Mouse (Mus musculus) left cerebral cortex, postnatal 36 days (tissue): Measurements from ENCODE around the gene Vipr2. TPM values are rescaled to one million over a fixed set of nuclear protein-coding genes. Genes with fewer than 3 reads are reported as not detected.

Source experiments
- DNase-seq, 2 experiments: peaks; one replicate each; pipeline ENCODE4 v3.0.0; 2021 to 2022; ENCODE audit warnings: low spot score in 2 of 2, mixed read lengths in 1 of 2
- intact Hi-C: fragments of 180-260 bp; cut with DNase I; formaldehyde crosslinking; loops from one replicate; pipeline ENCODE4 v1.15.1; 2025
- microRNA-seq: library from miRNA; unstranded; fragments of <30 nt; microRNA quantifications from one replicate; pipeline ENCODE4 v1.2.0, GENCODE M21; 2022
- total RNA-seq, 2 experiments: library from RNA; stranded (reverse); gene quantifications; 2 replicates each; pipeline ENCODE4 v1.2.3; 2021

The Vipr2 gene
- total RNA-seq, 2 experiments from 2014 or later, result 0.86 to 1.7 TPM

- no peak for DNase-seq
- intact Hi-C loops, result no loop called here
Measured at GRCm38 (mm10) chr12:116145246-116145645, 67.7 kb downstream of the Vipr2 start.

GRCm38 (mm10) chr12:116145686-116146085 is 68.2 kb downstream of the Vipr2 start:
- intact Hi-C loops, result no loop called here
- no peak for DNase-seq

GRCm38 (mm10) chr12:116146996-116147634 is 69.6 kb downstream of the Vipr2 start:
- intact Hi-C loops, result no loop called here
- no peak for DNase-seq

- DNase-seq, result no peak
- intact Hi-C loops, result no loop called here
Measured at GRCm38 (mm10) chr12:116152866-116153428, 75.4 kb downstream of the Vipr2 start.

- intact Hi-C loops, result no loop called here
- no peak for DNase-seq
Measured at GRCm38 (mm10) chr12:116156792-116157532, 79.4 kb downstream of the Vipr2 start.

- intact Hi-C loops, result no loop called here
- DNase-seq, result no peak
Measured at GRCm38 (mm10) chr12:116159223-116159622, 81.7 kb downstream of the Vipr2 start.

- DNase-seq, result no peak
- intact Hi-C loops, result no loop called here
Measured at GRCm38 (mm10) chr12:116159695-116160094, 82.2 kb downstream of the Vipr2 start.

- intact Hi-C loops, result no loop called here
Measured at GRCm38 (mm10) chr12:116165368-116165767, 87.8 kb downstream of the Vipr2 start.

GRCm38 (mm10) chr12:116169666-116170065 is 92.1 kb downstream of the Vipr2 start:
- no peak for DNase-seq
- intact Hi-C loops, result no loop called here

More at GRCm38 (mm10) chr12:116165368-116165767, 87.8 kb downstream of the Vipr2 start:
- DNase-seq, result no peak

GRCm38 (mm10) chr12:116176930-116177329 is 99.4 kb downstream of the Vipr2 start:
- DNase-seq, result no peak
- intact Hi-C loops, result no loop called here

GRCm38 (mm10) chr12:116181436-116182050 is 104.0 kb downstream of the Vipr2 start:
- no peak for DNase-seq
- intact Hi-C loops, result no loop called here

GRCm38 (mm10) chr12:116182376-116182775 is 104.8 kb downstream of the Vipr2 start:
- no peak for DNase-seq
- intact Hi-C loops, result no loop called here

- no peak for DNase-seq
- intact Hi-C loops, result no loop called here
Measured at GRCm38 (mm10) chr12:116183212-116183935, 105.8 kb downstream of the Vipr2 start.

GRCm38 (mm10) chr12:116193952-116194351 is 116.4 kb downstream of the Vipr2 start:
- intact Hi-C loops, result no loop called here
- no peak for DNase-seq

GRCm38 (mm10) chr12:116194641-116195040 is 117.1 kb downstream of the Vipr2 start:
- DNase-seq, result no peak

More at GRCm38 (mm10) chr12:116194641-116195040, 117.1 kb downstream of the Vipr2 start:
- intact Hi-C loops, result no loop called here

Small RNA genes within 50 kb of the gene (microRNA-seq; reads per million reads assigned to microRNA genes)
- gene Gm44372, result not detected

Other genes with a start within 250 kb of the Vipr2 start
- 10 to 100 TPM; 22.8 to 39.8 TPM for gene Zfp386, start 30.0 kb upstream of the Vipr2 start, total RNA-seq
- gene Wdr60, start 185.3 kb downstream of the Vipr2 start, total RNA-seq, result 10 to 100 TPM; 15.4 to 23.8 TPM
- not detected for gene Gm11027, start 197.7 kb downstream of the Vipr2 start, total RNA-seq
- gene Esyt2, start 203.5 kb downstream of the Vipr2 start, total RNA-seq, result 10 to 100 TPM; 48.8 to 70.1 TPM